Mouse (Mus musculus) kidney, embryonic 14.5 days (tissue): ENCODE data around the gene Qtrt1. TPM values are rescaled to one million over a fixed set of nuclear protein-coding genes. Genes with fewer than 3 reads are reported as not detected.
"Not testable (repeated sequence)": the region's sequence is repeated elsewhere in the genome, so short reads cannot be mapped to it uniquely, and the experiment has no call there.

ENCODE experiments used
- ATAC-seq: fragments of 200-750 bp; cut with Nextera tagmentation; 2 replicates; pipeline ENCODE4 v1.8.0; 2017; ENCODE audit warnings: moderate number of reproducible peaks, mild to moderate bottlenecking, moderate TSS enrichment, moderate library complexity; ENCODE audit not compliant: low FRiP score, low TSS enrichment
- H3K27ac ChIP-seq: fragments of 300-500 bp; sonication (generic); 2 replicates; pipeline ENCODE4 v1.5.1; 2014; ENCODE audit warnings: low read depth, mild to moderate bottlenecking, low read length, moderate library complexity, mixed read lengths
- H3K27me3 ChIP-seq: fragments of 300-500 bp; sonication (generic); 2 replicates; pipeline ENCODE4 v1.6.1; 2014; ENCODE audit warnings: mild to moderate bottlenecking, low read length; ENCODE audit not compliant: control insufficient read depth, insufficient read depth
- H3K36me3 ChIP-seq: fragments of 300-500 bp; sonication (generic); 2 replicates; pipeline ENCODE4 v1.6.1; 2014; ENCODE audit warnings: low read length, mixed read lengths; ENCODE audit not compliant: control insufficient read depth, insufficient read depth
- H3K4me1 ChIP-seq: fragments of 300-500 bp; sonication (generic); 2 replicates; pipeline ENCODE4 v1.6.1; 2014; ENCODE audit warnings: low read length, mixed read lengths; ENCODE audit not compliant: control insufficient read depth, insufficient read depth
- H3K4me2 ChIP-seq: fragments of 300-500 bp; sonication (generic); replicated peaks from 2 replicates; pipeline ENCODE4 v1.6.1; 2014; ENCODE audit warnings: low read depth, mild to moderate bottlenecking, low read length
- H3K4me3 ChIP-seq: fragments of 300-500 bp; sonication (generic); 2 replicates; pipeline ENCODE4 v1.5.1; 2014; ENCODE audit warnings: mild to moderate bottlenecking, low read length
- H3K9ac ChIP-seq: fragments of 300-500 bp; sonication (generic); 2 replicates; pipeline ENCODE4 v1.6.1; 2014; ENCODE audit warnings: low read depth, mild to moderate bottlenecking, low read length, moderate library complexity
- H3K9me3 ChIP-seq: fragments of 300-500 bp; sonication (generic); 2 replicates; pipeline ENCODE4 v1.6.1; 2016; ENCODE audit warnings: low read length; ENCODE audit not compliant: control insufficient read depth
- WGBS: fragments of 180-500 bp; shearing (Covaris S2); extraction: QIAGEN DNeasy Blood & Tissue Kit; methylation state at CpG from one replicate; pipeline ENCODE4 v1.1.7; 2014; 5-methylcytosine and 5-hydroxymethylcytosine counted together
- polyA plus RNA-seq: library from polyadenylated mRNA; unstranded; fragments of >200 nt; fragmentation: Nextera tagmentation; extraction: Ambion mirVana; gene quantifications from 2 replicates; pipeline ENCODE4 v1.2.1, GENCODE M21; 2014

Gene Qtrt1
- polyA plus RNA-seq, 1 experiment from 2014 or later = 55.7 TPM

DNA sequence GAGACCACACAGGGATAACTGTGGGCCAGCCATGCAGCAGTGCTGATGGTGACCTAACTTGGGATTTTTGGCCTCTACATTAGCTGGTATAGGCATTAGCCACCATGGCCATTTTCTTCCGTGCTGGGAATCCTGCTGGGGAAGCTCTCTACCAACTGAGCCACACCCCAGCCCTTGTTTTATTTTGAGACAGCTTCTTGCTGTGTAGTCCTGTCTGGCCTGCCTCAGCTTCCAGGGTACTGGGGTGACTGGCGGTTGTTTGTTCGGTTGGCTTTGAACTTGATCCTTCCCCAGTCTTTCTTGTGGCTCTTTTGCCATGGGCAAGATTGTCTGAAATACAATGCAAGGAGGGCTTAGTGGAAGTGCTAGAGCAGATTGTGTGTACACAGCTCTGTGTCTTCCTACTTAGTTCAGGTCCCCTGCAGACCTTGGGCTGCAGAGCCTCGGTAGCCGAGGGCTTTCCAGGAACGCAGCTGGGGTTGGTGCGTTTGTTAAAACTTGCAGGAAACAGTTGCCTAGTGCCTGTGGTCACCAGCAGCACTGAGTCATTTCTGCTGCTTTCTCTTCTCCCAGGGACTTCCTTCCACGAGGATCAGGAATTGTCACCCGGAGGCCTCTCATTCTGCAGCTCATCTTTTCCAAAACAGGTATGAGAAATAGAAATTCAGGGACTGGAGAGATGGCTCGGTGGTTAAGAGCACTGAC is 45.4 kb downstream of the Qtrt1 start:
- Histone ChIP-seq H3K9ac (no peak overlapping the region), H3K4me2 (no peak overlapping the region), H3K27me3 (no peaks in the 10 kb centered on the region), H3K9me3 (no peaks in the 10 kb centered on the region), H3K4me3 (no peak overlapping the region), H3K27ac (no peak overlapping the region), H3K36me3 (no peaks in the 10 kb centered on the region; the same call in 1 of the 2 replicates), H3K4me1 (0 out of 2 replicates have a peak, but pooled peaks cover 5% of the 10 kb centered on the region)
- WGBS = 86% methylated on average over 10 of the region's 10 CpGs
- no peak for ATAC-seq

GRCm38 (mm10) chr9:21458821-21459220 is 47.2 kb downstream of the Qtrt1 start:
- no peak for ATAC-seq

DNA sequence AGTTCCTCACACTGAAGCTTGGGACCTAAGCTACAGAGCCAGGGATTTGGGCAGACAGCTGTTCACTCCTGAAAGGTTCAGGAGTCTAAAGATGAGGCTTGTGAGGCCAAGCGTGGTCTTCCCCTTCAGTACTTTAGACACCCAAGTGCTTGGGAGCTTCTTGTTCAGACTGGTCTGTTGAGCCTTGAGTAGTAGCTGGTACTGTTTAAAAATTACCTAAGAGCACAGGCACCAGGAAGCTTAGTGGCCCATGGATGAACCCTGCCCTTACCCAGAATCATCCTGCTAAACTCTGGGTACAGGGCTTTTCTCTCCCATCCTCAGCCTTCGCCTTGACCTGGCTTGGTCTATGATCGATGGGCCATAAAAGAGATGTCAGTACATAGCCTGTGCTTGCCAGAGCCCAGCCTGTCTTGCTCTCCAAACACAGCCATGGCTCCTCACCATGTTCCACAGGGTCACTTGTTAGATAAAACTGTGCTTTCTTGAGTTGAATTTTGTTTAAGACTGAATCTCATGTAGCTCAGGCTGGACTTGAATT is 48.8 kb downstream of the Qtrt1 start:
- ATAC-seq = peak; percentile 29; the same call in 1 of the 2 replicates
- Histone ChIP-seq H3K27ac (no peak overlapping the region), H3K4me2 (no peak overlapping the region), H3K9me3 (no peaks in the 10 kb centered on the region), H3K4me3 (no peak overlapping the region), H3K27me3 (no peaks in the 10 kb centered on the region), H3K4me1 (peaks cover 10% of the 10 kb centered on the region), H3K9ac (no peak overlapping the region), H3K36me3 (peaks cover 4% of the 10 kb centered on the region; the same call in 1 of the 2 replicates)
- WGBS = 76% methylated on average over 3 of the region's 3 CpGs

More at GRCm38 (mm10) chr9:21458821-21459220, 47.2 kb downstream of the Qtrt1 start:
- Histone ChIP-seq H3K4me1 (peaks cover 10% of the 10 kb centered on the region), H3K9ac (no peak overlapping the region), H3K4me2 (no peak overlapping the region), H3K27ac (no peak overlapping the region), H3K4me3 (no peak overlapping the region), H3K36me3 (no peaks in the 10 kb centered on the region; the same call in 1 of the 2 replicates), H3K9me3 (no peaks in the 10 kb centered on the region), H3K27me3 (no peaks in the 10 kb centered on the region)
- 95% methylated on average over 3 of the region's 3 CpGs for WGBS

- Histone ChIP-seq H3K4me2 (no peak overlapping the region), H3K9me3 (no peaks in the 10 kb centered on the region), H3K27ac (peak overlapping the region; percentile 49; the same call in 1 of the 2 replicates), H3K4me1 (peaks cover 10% of the 10 kb centered on the region), H3K27me3 (no peaks in the 10 kb centered on the region), H3K36me3 (peaks cover 21% of the 10 kb centered on the region), H3K4me3 (no peak overlapping the region), H3K9ac (no peak overlapping the region)
- 44% methylated on average over 5 of the region's 5 CpGs for WGBS
- ATAC-seq = no peak
Measured at GRCm38 (mm10) chr9:21463138-21463590, 51.5 kb downstream of the Qtrt1 start.

DNA sequence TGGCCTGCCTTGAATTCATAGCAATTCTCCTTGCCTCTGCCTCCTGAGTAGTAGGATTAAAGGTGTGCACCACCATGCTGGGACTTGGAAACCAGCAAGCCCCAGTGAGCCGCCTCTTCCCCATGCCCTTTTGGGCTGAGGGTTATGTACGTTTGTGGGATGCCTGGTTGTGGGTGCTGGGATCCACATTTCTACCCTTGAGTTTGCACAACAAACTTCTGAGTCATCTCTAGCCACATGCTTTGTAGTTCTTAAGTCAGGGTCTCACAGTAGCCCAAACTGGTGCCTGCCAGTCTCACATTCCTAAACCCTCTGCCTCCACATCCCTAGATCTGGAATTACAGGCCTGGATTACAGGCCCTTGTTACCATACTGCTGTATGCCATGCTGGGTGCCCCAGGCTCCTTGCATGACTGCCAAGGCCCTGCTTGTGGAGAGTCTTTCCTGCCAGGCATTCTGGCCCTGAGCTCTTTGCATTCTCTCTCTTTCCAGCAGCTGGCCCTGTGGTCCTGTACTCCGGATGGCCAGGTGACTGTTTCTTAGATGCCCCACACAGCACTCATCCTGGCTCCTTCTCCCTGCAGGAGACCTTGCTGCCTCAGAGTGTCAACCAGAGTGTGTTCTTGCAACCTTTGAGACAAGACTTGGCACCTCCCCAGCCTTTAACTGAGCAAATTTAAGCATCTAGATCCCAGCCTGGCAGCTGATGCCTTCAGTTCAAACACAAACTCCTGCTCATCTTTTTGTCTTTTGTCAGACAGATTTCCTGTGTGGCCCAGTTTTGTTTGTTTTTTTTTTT is 52.3 kb downstream of the Qtrt1 start:
- Histone ChIP-seq H3K9me3 (no peaks in the 10 kb centered on the region), H3K36me3 (peaks cover 27% of the 10 kb centered on the region), H3K27me3 (no peaks in the 10 kb centered on the region), H3K4me2 (no peak overlapping the region), H3K4me1 (peaks cover 10% of the 10 kb centered on the region), H3K27ac (no peak overlapping the region), H3K4me3 (no peak overlapping the region), H3K9ac (no peak overlapping the region)
- ATAC-seq = no peak
- 88% methylated on average over 3 of the region's 3 CpGs for WGBS

DNA sequence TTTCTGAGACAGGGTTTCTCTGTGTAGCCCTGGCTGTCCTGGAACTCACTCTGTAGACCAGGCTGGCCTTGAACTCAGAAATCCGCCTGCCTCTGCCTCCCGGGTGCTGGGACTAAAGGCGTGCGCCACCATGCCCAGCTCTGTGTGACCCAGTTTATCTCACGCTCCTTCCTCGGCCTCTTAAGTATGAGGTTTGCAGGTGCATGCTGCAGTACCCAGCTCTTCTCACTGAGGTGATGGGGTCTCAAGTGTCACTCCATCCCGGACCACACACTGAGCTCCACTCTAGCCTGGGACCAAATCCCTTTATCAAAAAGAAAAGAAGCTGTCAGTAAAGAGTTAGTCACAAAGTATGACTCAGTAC is 52.9 kb downstream of the Qtrt1 start:
- not testable (repeated sequence) for H3K9ac ChIP-seq, H3K27me3 ChIP-seq, H3K9me3 ChIP-seq, H3K4me3 ChIP-seq, ATAC-seq, H3K27ac ChIP-seq, H3K4me2 ChIP-seq
- H3K4me1 ChIP-seq = peaks cover 10% of the 10 kb centered on the region
- 93% methylated on average over 7 of the region's 7 CpGs for WGBS
- peaks cover 32% of the 10 kb centered on the region for H3K36me3 ChIP-seq

DNA sequence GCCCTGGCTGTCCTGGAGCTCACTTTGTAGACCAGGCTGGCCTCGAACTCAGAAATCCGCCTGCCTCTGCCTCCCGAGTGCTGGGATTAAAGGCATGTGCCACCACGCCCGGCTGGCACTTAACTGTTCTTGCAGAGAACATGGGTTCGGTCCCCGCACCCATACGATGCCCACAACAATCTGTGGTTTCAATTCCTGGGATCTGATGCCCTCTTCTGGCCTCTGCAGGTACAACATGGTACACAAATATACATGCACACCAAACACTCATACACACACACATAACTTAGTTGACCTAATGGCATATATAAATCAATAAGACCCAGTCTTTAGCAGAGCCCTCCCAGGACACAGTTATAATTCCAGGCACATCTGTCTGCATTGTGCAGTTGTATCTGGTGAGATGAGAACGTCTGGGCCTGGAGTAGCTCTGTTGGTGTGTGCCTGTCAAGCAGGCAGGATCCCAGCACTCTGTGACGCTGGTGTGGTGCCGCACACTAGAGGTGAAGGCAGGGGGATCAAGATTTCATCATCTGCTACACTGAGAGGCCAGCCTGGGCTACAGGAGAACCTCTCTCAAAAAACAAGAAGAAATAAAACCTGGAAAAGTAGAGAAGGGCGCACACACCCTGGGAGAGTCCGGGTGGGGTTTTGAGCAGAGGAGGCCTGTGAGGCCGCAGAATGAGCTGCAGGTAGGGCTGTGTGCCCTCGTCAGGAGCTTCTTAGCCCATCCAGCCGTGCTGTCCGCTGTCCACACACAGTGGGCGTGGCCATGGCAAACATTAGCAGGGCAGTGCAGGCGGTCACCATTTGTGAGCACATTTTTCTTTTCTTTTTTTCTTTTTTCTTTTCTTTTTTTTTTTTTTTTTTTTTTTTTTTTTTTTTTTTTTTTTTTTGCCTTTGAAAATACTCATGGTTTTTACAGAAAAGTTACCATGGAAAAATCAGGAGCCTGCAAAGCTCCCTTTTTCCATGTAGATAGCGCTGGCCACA is 57.7 kb downstream of the Qtrt1 start:
- WGBS = 90% methylated on average over 20 of the region's 20 CpGs
- Histone ChIP-seq H3K36me3 (peaks cover 74% of the 10 kb centered on the region), H3K27me3 (no peaks in the 10 kb centered on the region), H3K9ac (no peak overlapping the region), H3K4me1 (no peaks in the 10 kb centered on the region), H3K4me3 (no peak overlapping the region), H3K4me2 (no peak overlapping the region), H3K9me3 (no peaks in the 10 kb centered on the region), H3K27ac (no peak overlapping the region)
- peak; percentile 33; the same call in 1 of the 2 replicates for ATAC-seq
